Mouse (Mus musculus) liver, embryonic 15.5 days (tissue): ENCODE results near the gene Coq5. TPM values are rescaled to one million over a fixed set of nuclear protein-coding genes. Genes with fewer than 3 reads are reported as not detected.

ENCODE experiments used
- ATAC-seq: fragments of 200-750 bp; cut with Nextera tagmentation; 2 replicates; pipeline ENCODE4 v1.8.0; 2017; ENCODE audit warnings: moderate number of reproducible peaks, mild to moderate bottlenecking, moderate library complexity; ENCODE audit not compliant: insufficient read depth
- H3K27ac ChIP-seq: fragments of 300-500 bp; sonication (generic); replicated peaks from 2 replicates; pipeline ENCODE4 v1.5.1; 2015; ENCODE audit warnings: mild to moderate bottlenecking, inconsistent platforms
- H3K27me3 ChIP-seq: fragments of 300-500 bp; sonication (generic); 2 replicates; pipeline ENCODE4 v1.6.1; 2015; ENCODE audit warnings: mild to moderate bottlenecking, inconsistent platforms
- H3K36me3 ChIP-seq: fragments of 300-500 bp; sonication (generic); replicated peaks from 2 replicates; pipeline ENCODE4 v1.6.1; 2015; ENCODE audit warnings: moderate library complexity, mild to moderate bottlenecking, inconsistent platforms
- H3K4me1 ChIP-seq: fragments of 300-500 bp; sonication (generic); replicated peaks from 2 replicates; pipeline ENCODE4 v1.6.1; 2015; ENCODE audit warnings: inconsistent platforms
- H3K4me2 ChIP-seq: fragments of 300-500 bp; sonication (generic); 2 replicates; pipeline ENCODE4 v1.6.1; 2015; ENCODE audit warnings: moderate library complexity, mild to moderate bottlenecking, inconsistent platforms
- H3K4me3 ChIP-seq: fragments of 300-500 bp; sonication (generic); replicated peaks from 2 replicates; pipeline ENCODE4 v1.5.1; 2015; ENCODE audit warnings: mild to moderate bottlenecking, inconsistent platforms
- H3K9ac ChIP-seq: fragments of 300-500 bp; sonication (generic); 2 replicates; pipeline ENCODE4 v1.6.1; 2015; ENCODE audit warnings: moderate library complexity, mild to moderate bottlenecking, inconsistent platforms
- H3K9me3 ChIP-seq: fragments of 300-500 bp; sonication (generic); replicated peaks from 2 replicates; pipeline ENCODE4 v1.6.1; 2016; ENCODE audit warnings: inconsistent platforms
- WGBS: fragments of 180-500 bp; shearing (Covaris S2); methylation state at CpG from one replicate; pipeline ENCODE4 v1.1.7; 2015; ENCODE audit warnings: mixed read lengths; ENCODE audit not compliant: insufficient replicate concordance; 5-methylcytosine and 5-hydroxymethylcytosine counted together
- polyA plus RNA-seq: library from polyadenylated mRNA; unstranded; fragments of >200 nt; fragmentation: Nextera tagmentation; extraction: Ambion mirVana; gene quantifications from 2 replicates; pipeline ENCODE4 v1.2.1, GENCODE M21; 2015

Coq5 gene
- polyA plus RNA-seq, 1 experiment from 2014 or later = 27.5 TPM

GRCm38 (mm10) chr5:115238729-115239195, 40.7 kb upstream of the Coq5 start:
- Histone ChIP-seq H3K9ac (peak overlapping the region; percentile 81), H3K4me1 (peaks cover 39% of the 10 kb centered on the region), H3K4me2 (peak overlapping the region; percentile 88), H3K4me3 (peak overlapping the region; percentile 84), H3K27me3 (peaks cover 28% of the 10 kb centered on the region), H3K9me3 (no peaks in the 10 kb centered on the region), H3K27ac (peak overlapping the region; percentile 74), H3K36me3 (peaks cover 43% of the 10 kb centered on the region)
- 7% methylated on average over 11 of the region's 11 CpGs for WGBS
- ATAC-seq = no peak

- H3K9ac ChIP-seq = no peak overlapping the region
- no peak overlapping the region for H3K4me3 ChIP-seq
- peaks cover 14% of the 10 kb centered on the region for H3K27me3 ChIP-seq
- H3K9me3 ChIP-seq = no peaks in the 10 kb centered on the region
- H3K4me2 ChIP-seq = no peak overlapping the region
- H3K4me1 ChIP-seq = peaks cover 36% of the 10 kb centered on the region
- no peak overlapping the region for H3K27ac ChIP-seq
- peaks cover 57% of the 10 kb centered on the region for H3K36me3 ChIP-seq
- 82% methylated on average over 11 of the region's 11 CpGs for WGBS
- no peak for ATAC-seq
Measured at GRCm38 (mm10) chr5:115240191-115240590, 39.3 kb upstream of the Coq5 start.

- Histone ChIP-seq H3K27ac (no peak overlapping the region), H3K4me2 (no peak overlapping the region), H3K36me3 (peaks cover 76% of the 10 kb centered on the region), H3K9ac (no peak overlapping the region), H3K9me3 (no peaks in the 10 kb centered on the region), H3K27me3 (no peaks in the 10 kb centered on the region), H3K4me3 (no peak overlapping the region), H3K4me1 (peaks cover 3% of the 10 kb centered on the region)
- no peak for ATAC-seq
- 75% methylated on average over 1 of the region's 1 CpGs for WGBS
Measured at GRCm38 (mm10) chr5:115255472-115255871, 24.0 kb upstream of the Coq5 start.

- Histone ChIP-seq H3K27me3 (no peaks in the 10 kb centered on the region), H3K9me3 (no peaks in the 10 kb centered on the region), H3K9ac (no peak overlapping the region), H3K4me2 (no peak overlapping the region), H3K4me1 (peaks cover 15% of the 10 kb centered on the region), H3K4me3 (no peak overlapping the region), H3K27ac (no peak overlapping the region), H3K36me3 (peaks cover 73% of the 10 kb centered on the region)
- WGBS = 91% methylated on average over 10 of the region's 10 CpGs
- ATAC-seq = no peak
Measured at GRCm38 (mm10) chr5:115256909-115257546, 22.4 kb upstream of the Coq5 start.

DNA sequence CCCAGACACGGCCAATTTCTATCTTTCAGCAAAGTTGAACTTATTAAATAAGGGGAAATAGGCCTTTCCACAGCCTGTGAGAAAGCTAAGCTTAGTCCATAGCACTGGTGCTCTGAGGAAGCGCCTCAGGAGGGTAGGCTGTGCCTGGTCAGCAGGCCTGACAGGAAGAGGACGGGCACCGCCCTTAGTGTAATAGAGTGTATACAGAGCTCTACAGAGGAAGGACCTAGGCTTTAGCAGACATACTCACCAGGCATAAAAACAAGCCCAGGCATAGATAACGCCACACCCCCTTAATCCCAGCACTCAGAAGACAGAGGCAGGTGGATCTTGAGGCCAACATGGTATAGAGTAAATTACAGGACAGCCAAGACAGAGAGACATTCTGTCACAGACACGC, 19.1 kb upstream of the Coq5 start:
- WGBS = 70% methylated on average over 6 of the region's 6 CpGs
- H3K4me2 ChIP-seq = peak overlapping the region; percentile 5; the same call in 1 of the 2 replicates
- peaks cover 45% of the 10 kb centered on the region for H3K4me1 ChIP-seq
- peaks cover 91% of the 10 kb centered on the region for H3K36me3 ChIP-seq
- H3K9ac ChIP-seq = no peak overlapping the region
- H3K9me3 ChIP-seq = no peaks in the 10 kb centered on the region
- no peaks in the 10 kb centered on the region for H3K27me3 ChIP-seq
- ATAC-seq = peak; percentile 75
- no peak overlapping the region for H3K4me3 ChIP-seq
- H3K27ac ChIP-seq = peak overlapping the region; percentile 38

DNA sequence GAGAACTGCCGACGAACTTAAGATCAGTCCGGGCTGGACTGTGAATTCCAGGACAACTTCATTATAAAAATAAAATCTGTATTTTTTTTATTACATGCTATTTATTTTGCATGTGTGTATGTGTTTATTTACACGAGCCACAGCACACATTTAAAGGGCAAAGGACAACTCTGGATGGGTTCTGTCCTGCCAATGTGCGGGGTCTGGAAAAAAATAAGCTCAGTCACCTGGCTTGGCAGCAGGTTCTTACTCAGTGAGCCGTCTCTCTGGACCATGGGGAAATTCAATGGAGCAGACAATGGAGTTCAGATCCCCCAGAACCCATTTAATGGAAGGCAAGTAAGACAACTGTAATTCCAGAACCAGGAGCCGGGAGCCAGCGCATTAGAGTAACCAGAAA, 18.3 kb upstream of the Coq5 start:
- WGBS = 87% methylated on average over 8 of the region's 8 CpGs
- no peak overlapping the region for H3K9ac ChIP-seq

DNA sequence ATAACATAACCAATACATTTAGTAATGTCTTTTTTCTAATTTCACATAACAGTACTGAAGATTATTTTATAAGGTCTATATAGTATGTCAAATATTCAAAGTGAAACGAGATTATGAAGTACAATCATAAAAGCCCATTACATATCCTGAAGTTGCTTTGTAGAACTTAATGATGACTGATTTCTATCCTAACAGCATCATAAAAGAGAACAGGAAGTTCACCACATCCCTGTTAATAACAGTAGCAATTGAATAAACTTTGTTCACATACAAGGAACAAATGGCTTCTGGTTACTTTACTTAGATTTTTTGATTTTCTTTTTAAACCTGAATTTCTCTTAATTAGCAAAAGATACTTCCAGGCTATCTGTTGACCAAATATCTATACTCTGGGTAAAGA, 17.6 kb upstream of the Coq5 start:
- Histone ChIP-seq H3K27ac (no peak overlapping the region), H3K9ac (no peak overlapping the region), H3K27me3 (no peaks in the 10 kb centered on the region), H3K9me3 (no peaks in the 10 kb centered on the region), H3K4me3 (no peak overlapping the region), H3K4me1 (peaks cover 60% of the 10 kb centered on the region), H3K4me2 (no peak overlapping the region), H3K36me3 (peaks cover 88% of the 10 kb centered on the region)
- WGBS = 69% methylated on average over 1 of the region's 1 CpGs
- ATAC-seq = no peak

More for the DNA sequence above, 18.3 kb upstream of the Coq5 start:
- H3K27me3 ChIP-seq = no peaks in the 10 kb centered on the region
- no peaks in the 10 kb centered on the region for H3K9me3 ChIP-seq
- peaks cover 89% of the 10 kb centered on the region for H3K36me3 ChIP-seq
- peak overlapping the region; percentile 38; the same call in 1 of the 2 replicates for H3K27ac ChIP-seq
- H3K4me2 ChIP-seq = peak overlapping the region; percentile 5; the same call in 1 of the 2 replicates
- no peak for ATAC-seq
- H3K4me1 ChIP-seq = peaks cover 53% of the 10 kb centered on the region
- no peak overlapping the region for H3K4me3 ChIP-seq

GRCm38 (mm10) chr5:115262502-115263291, 16.8 kb upstream of the Coq5 start:
- peak overlapping the region; percentile 2; the same call in 1 of the 2 replicates for H3K4me2 ChIP-seq
- H3K36me3 ChIP-seq = peaks cover 83% of the 10 kb centered on the region
- WGBS = 88% methylated on average over 14 of the region's 14 CpGs
- H3K9ac ChIP-seq = no peak overlapping the region; the same call in 1 of the 2 replicates
- peaks cover 68% of the 10 kb centered on the region for H3K4me1 ChIP-seq
- H3K4me3 ChIP-seq = no peak overlapping the region
- no peaks in the 10 kb centered on the region for H3K9me3 ChIP-seq
- H3K27me3 ChIP-seq = no peaks in the 10 kb centered on the region
- no peak for ATAC-seq
- H3K27ac ChIP-seq = no peak overlapping the region

- peak overlapping the region; percentile 80 for H3K4me2 ChIP-seq
Measured at GRCm38 (mm10) chr5:115266340-115266739, 13.1 kb upstream of the Coq5 start.

DNA sequence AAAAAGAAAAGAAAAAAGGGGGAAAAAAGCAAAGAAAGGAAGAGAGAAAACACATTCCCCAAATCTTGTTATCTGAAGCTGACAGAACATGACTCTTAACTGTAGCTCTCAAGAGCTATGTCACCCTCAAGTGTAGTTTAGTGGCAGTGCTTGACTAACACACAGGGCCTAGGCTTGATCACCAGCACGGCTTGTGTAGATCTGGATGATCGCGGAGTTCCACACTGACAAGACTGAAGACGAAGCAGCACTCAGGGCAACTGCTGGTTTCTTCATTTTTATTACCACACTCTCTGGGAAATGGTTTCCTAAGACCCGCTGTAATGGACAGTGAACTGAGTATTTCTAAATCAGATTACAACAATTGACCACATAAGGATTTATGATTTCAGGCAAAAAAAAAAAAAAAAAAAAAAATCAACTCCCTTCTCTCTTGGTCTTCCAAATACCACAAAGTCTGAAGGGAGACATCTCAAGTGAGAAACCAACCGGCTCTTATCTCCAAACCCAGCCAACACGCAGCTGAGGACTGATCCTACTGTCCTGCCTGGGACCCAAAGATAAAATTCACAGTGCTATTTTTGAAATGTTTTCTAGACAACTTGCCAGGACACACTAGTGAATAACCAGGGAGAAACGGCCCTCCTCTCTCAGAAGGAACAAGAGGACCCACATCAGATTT, 12.5 kb upstream of the Coq5 start:
- Histone ChIP-seq H3K4me3 (peak overlapping the region; percentile 99), H3K4me2 (peak overlapping the region; percentile 80), H3K27me3 (no peaks in the 10 kb centered on the region), H3K9ac (peak overlapping the region; percentile 68), H3K4me1 (peaks cover 87% of the 10 kb centered on the region), H3K36me3 (peaks cover 75% of the 10 kb centered on the region), H3K9me3 (no peaks in the 10 kb centered on the region), H3K27ac (peak overlapping the region; percentile 100)
- peak; percentile 88 for ATAC-seq
- WGBS = 22% methylated on average over 8 of the region's 8 CpGs

More at GRCm38 (mm10) chr5:115266340-115266739, 13.1 kb upstream of the Coq5 start:
- peak; percentile 53 for ATAC-seq
- Histone ChIP-seq H3K27ac (peak overlapping the region; percentile 100), H3K4me3 (peak overlapping the region; percentile 99), H3K27me3 (no peaks in the 10 kb centered on the region), H3K36me3 (peaks cover 78% of the 10 kb centered on the region), H3K9me3 (no peaks in the 10 kb centered on the region), H3K4me1 (peaks cover 90% of the 10 kb centered on the region), H3K9ac (peak overlapping the region; percentile 54)
- 70% methylated on average over 5 of the region's 5 CpGs for WGBS
